Mouse (Mus musculus): ENCODE measurements at regions not wholly inside any gene's neighbourhood (a gene's known extent, or its start where the extent isn't known, plus 50 kb on each side); places are given as distances from the start of the nearest gene placed in this dataset.

- 81% methylated on average over 1 of the region's 1 CpGs for WGBS
These were observed 633.3 kb upstream of the Gm19410 start for GRCm38 (mm10) chr8:35132281-35132680.

GRCm38 (mm10) chr8:35135630-35136029 is 630.0 kb upstream of the Gm19410 start:
- WGBS, result 92% methylated on average over 7 of the region's 7 CpGs
- no peak for ATAC-seq (ENCODE audit: low FRiP score, low read depth)

More at GRCm38 (mm10) chr8:35132281-35132680, 633.3 kb upstream of the Gm19410 start:
- no peak overlapping the region for H3K4me3 ChIP-seq
- H3K36me3 ChIP-seq, result no peaks in the 10 kb centered on the region
- 0 out of 2 replicates have a peak, but pooled peaks cover 2% of the 10 kb centered on the region for H3K4me1 ChIP-seq (replicated peaks)
- H3K9ac ChIP-seq, result no peak overlapping the region
- no peaks in the 10 kb centered on the region for H3K27me3 ChIP-seq
- H3K4me2 ChIP-seq, result no peak overlapping the region
- H3K9me3 ChIP-seq, result no peaks in the 10 kb centered on the region
- no peak overlapping the region for H3K27ac ChIP-seq (replicated peaks)
- ATAC-seq (ENCODE audit: low FRiP score, low read depth), result no peak

GRCm38 (mm10) chr8:35136643-35137042 is 628.9 kb upstream of the Gm19410 start:
- no peaks in the 10 kb centered on the region for H3K27me3 ChIP-seq
- H3K4me2 ChIP-seq, result no peak overlapping the region
- no peak overlapping the region for H3K9ac ChIP-seq
- H3K36me3 ChIP-seq, result no peaks in the 10 kb centered on the region
- no peak for ATAC-seq (ENCODE audit: low FRiP score, low read depth)
- no peak overlapping the region for H3K27ac ChIP-seq (replicated peaks)
- no peaks in the 10 kb centered on the region for H3K4me1 ChIP-seq (replicated peaks)
- 85% methylated on average over 3 of the region's 3 CpGs for WGBS
- H3K9me3 ChIP-seq, result no peaks in the 10 kb centered on the region
- no peak overlapping the region for H3K4me3 ChIP-seq

More at GRCm38 (mm10) chr8:35135630-35136029, 630.0 kb upstream of the Gm19410 start:
- no peak overlapping the region for H3K9ac ChIP-seq
- 0 out of 2 replicates have a peak, but pooled peaks cover 2% of the 10 kb centered on the region for H3K4me1 ChIP-seq (replicated peaks)
- no peak overlapping the region for H3K4me2 ChIP-seq
- H3K27ac ChIP-seq (replicated peaks), result no peak overlapping the region
- no peaks in the 10 kb centered on the region for H3K27me3 ChIP-seq
- H3K36me3 ChIP-seq, result no peaks in the 10 kb centered on the region
- no peaks in the 10 kb centered on the region for H3K9me3 ChIP-seq
- no peak overlapping the region for H3K4me3 ChIP-seq

- no peaks in the 10 kb centered on the region for H3K9me3 ChIP-seq
- H3K36me3 ChIP-seq, result no peaks in the 10 kb centered on the region
- H3K4me1 ChIP-seq (replicated peaks), result no peaks in the 10 kb centered on the region
- no peaks in the 10 kb centered on the region for H3K27me3 ChIP-seq
- H3K4me2 ChIP-seq, result no peak overlapping the region
- ATAC-seq (ENCODE audit: low FRiP score, low read depth), result no peak
- H3K9ac ChIP-seq, result no peak overlapping the region
- 53% methylated on average over 1 of the region's 1 CpGs for WGBS
- H3K27ac ChIP-seq (replicated peaks), result no peak overlapping the region
- no peak overlapping the region for H3K4me3 ChIP-seq
These were observed 624.8 kb upstream of the Gm19410 start for GRCm38 (mm10) chr8:35140775-35141174.

- 31% methylated on average over 8 of the region's 8 CpGs for WGBS
- Histone ChIP-seq H3K27ac (replicated peaks) (no peak overlapping the region), H3K4me3 (no peak overlapping the region), H3K9me3 (no peaks in the 10 kb centered on the region), H3K36me3 (no peaks in the 10 kb centered on the region), H3K9ac (no peak overlapping the region), H3K27me3 (no peaks in the 10 kb centered on the region), H3K4me2 (no peak overlapping the region), H3K4me1 (replicated peaks) (no peaks in the 10 kb centered on the region)
- no peak for ATAC-seq (ENCODE audit: low FRiP score, low read depth)
These were observed 622.5 kb upstream of the Gm19410 start for GRCm38 (mm10) chr8:35143018-35143656.

DNA sequence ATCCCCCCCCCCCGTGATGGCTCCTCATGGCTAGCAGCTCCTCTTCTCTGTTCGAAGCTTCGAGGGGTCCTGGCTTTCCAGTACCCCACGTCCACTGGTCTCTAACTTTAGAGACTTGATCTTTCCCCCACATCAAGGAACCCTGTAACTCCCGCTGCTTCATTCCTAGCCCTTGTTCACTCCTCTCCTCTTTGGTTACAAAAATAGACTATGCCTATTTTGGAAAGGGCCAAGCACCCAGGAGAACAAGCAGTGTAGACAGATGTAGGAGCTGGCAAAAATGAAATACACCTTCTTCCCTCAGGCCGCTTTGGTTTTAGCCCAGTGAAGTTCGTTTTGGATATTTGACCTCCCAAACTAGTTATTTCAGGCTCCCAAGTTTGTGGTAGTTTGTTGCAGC is 621.9 kb upstream of the Gm19410 start:
- H3K4me3 ChIP-seq, result no peak overlapping the region
- H3K4me1 ChIP-seq (replicated peaks), result no peaks in the 10 kb centered on the region
- H3K9ac ChIP-seq, result no peak overlapping the region
- no peaks in the 10 kb centered on the region for H3K27me3 ChIP-seq
- H3K36me3 ChIP-seq, result no peaks in the 10 kb centered on the region
- 69% methylated on average over 7 of the region's 7 CpGs for WGBS
- H3K4me2 ChIP-seq, result no peak overlapping the region
- ATAC-seq (ENCODE audit: low FRiP score, low read depth), result no peak
- no peak overlapping the region for H3K27ac ChIP-seq (replicated peaks)
- no peaks in the 10 kb centered on the region for H3K9me3 ChIP-seq

DNA sequence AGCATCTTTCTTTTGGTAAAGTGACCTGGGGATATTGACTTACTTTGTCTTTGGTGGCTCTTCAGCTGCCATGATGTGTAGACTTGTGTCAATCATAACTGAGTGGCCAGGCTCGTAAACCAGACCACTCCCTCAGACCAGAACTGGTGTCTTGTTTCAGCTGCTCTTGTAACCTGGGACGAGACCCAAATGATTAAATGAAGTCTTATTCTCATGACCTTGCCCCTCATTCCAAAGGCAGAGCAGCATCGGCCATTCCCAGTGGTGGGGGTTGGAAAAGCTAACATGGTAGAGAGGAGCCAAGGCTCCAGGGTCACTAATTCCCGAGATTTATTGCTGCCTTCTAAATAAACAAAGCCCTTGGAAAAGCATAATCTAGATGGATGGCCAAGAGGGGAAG is 621.2 kb upstream of the Gm19410 start:
- H3K9me3 ChIP-seq, result no peaks in the 10 kb centered on the region
- 81% methylated on average over 4 of the region's 4 CpGs for WGBS
- ATAC-seq (ENCODE audit: low FRiP score, low read depth), result no peak
- H3K36me3 ChIP-seq, result no peaks in the 10 kb centered on the region
- no peak overlapping the region for H3K4me3 ChIP-seq
- H3K27me3 ChIP-seq, result no peaks in the 10 kb centered on the region
- no peak overlapping the region for H3K4me2 ChIP-seq
- no peaks in the 10 kb centered on the region for H3K4me1 ChIP-seq (replicated peaks)
- no peak overlapping the region for H3K27ac ChIP-seq (replicated peaks)
- H3K9ac ChIP-seq, result no peak overlapping the region

DNA sequence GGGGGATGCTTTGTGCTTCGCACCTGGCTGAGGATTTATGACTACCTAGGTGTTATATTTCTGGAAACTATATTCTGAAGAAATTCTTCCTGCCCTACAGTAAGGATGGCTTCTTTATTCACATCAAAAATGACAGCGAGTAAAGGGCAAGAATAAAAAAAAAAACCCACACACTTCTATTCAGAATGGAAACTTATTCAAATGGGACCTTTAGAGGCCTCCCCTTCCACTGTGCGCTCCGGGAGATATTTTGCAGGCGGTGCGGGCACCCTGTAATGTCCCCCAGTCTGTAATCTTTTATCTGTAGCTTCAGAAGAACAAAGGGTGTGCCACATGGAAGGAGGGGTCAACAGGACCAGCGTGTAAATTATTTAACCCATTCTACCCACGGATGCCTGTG is 618.1 kb upstream of the Gm19410 start:
- no peak overlapping the region for H3K4me2 ChIP-seq
- H3K4me3 ChIP-seq, result no peak overlapping the region
- no peaks in the 10 kb centered on the region for H3K9me3 ChIP-seq
- 75% methylated on average over 8 of the region's 8 CpGs for WGBS
- H3K27ac ChIP-seq (replicated peaks), result no peak overlapping the region
- H3K9ac ChIP-seq, result no peak overlapping the region
- no peaks in the 10 kb centered on the region for H3K36me3 ChIP-seq
- H3K27me3 ChIP-seq, result no peaks in the 10 kb centered on the region
- H3K4me1 ChIP-seq (replicated peaks), result no peaks in the 10 kb centered on the region
- ATAC-seq (ENCODE audit: low FRiP score, low read depth), result no peak

DNA sequence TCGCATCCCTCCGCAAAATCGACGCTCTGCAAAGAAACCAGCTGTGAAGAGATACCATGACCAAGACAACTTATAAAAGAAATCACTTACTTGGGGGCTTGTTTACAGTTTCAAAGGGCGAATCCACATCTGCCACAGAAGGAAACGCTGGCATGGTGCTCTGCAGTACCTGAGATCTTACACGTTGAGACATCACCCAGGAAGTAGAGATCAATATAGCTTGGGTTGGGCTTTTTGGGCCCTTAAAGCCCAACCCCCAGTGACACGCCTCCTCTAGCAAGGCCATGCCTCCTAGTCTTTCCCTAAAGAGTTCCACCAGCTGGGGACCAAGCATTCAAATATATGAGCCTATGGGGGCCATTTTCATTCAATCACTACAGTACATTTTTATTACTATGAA is 617.6 kb upstream of the Gm19410 start:
- no peak for ATAC-seq (ENCODE audit: low FRiP score, low read depth)

DNA sequence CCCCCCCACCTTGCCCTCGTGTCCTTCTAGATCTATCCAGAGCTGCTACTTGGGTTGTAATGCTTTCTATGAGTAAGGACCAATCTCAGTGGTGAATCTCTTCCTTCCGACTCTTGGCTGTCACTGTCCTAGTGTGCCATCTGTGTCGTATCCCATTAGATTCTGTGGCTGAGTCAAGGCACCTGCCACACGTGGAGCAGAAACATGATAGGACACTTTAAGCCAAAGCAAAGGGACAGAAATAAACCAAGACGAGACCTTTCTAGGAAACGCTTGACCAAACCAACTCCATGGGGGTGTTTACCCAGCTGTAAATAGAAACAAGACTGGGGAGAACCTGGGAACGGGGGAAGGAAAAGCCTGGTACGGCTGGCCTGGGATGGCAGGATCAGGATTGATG is 613.0 kb upstream of the Gm19410 start:
- Histone ChIP-seq H3K27ac (replicated peaks) (no peak overlapping the region), H3K9me3 (no peaks in the 10 kb centered on the region), H3K9ac (no peak overlapping the region), H3K4me3 (no peak overlapping the region), H3K27me3 (no peaks in the 10 kb centered on the region), H3K4me2 (no peak overlapping the region), H3K4me1 (replicated peaks) (no peaks in the 10 kb centered on the region), H3K36me3 (no peaks in the 10 kb centered on the region)
- no peak for ATAC-seq (ENCODE audit: low FRiP score, low read depth)
- WGBS, result 74% methylated on average over 8 of the region's 8 CpGs

More for the DNA sequence above, 617.6 kb upstream of the Gm19410 start:
- Histone ChIP-seq H3K9ac (no peak overlapping the region), H3K36me3 (no peaks in the 10 kb centered on the region), H3K27ac (replicated peaks) (no peak overlapping the region), H3K4me2 (no peak overlapping the region), H3K9me3 (no peaks in the 10 kb centered on the region), H3K27me3 (no peaks in the 10 kb centered on the region), H3K4me1 (replicated peaks) (no peaks in the 10 kb centered on the region), H3K4me3 (no peak overlapping the region)
- WGBS, result 87% methylated on average over 8 of the region's 8 CpGs

GRCm38 (mm10) chr8:35156272-35156671 is 609.3 kb upstream of the Gm19410 start:
- H3K36me3 ChIP-seq, result no peaks in the 10 kb centered on the region
- H3K27me3 ChIP-seq, result no peaks in the 10 kb centered on the region
- H3K4me3 ChIP-seq, result no peak overlapping the region
- WGBS, result 32% methylated on average over 5 of the region's 5 CpGs
- no peak overlapping the region for H3K9ac ChIP-seq
- H3K27ac ChIP-seq (replicated peaks), result no peak overlapping the region
- H3K9me3 ChIP-seq, result no peaks in the 10 kb centered on the region
- ATAC-seq (ENCODE audit: low FRiP score, low read depth), result no peak
- H3K4me1 ChIP-seq (replicated peaks), result no peaks in the 10 kb centered on the region
- no peak overlapping the region for H3K4me2 ChIP-seq

GRCm38 (mm10) chr8:35157711-35158110 is 607.9 kb upstream of the Gm19410 start:
- H3K27me3 ChIP-seq, result no peaks in the 10 kb centered on the region
- no peaks in the 10 kb centered on the region for H3K36me3 ChIP-seq
- ATAC-seq (ENCODE audit: low FRiP score, low read depth), result no peak
- H3K9me3 ChIP-seq, result no peaks in the 10 kb centered on the region
- WGBS, result 74% methylated on average over 6 of the region's 6 CpGs
- no peak overlapping the region for H3K9ac ChIP-seq
- no peaks in the 10 kb centered on the region for H3K4me1 ChIP-seq (replicated peaks)
- no peak overlapping the region for H3K4me2 ChIP-seq
- no peak overlapping the region for H3K4me3 ChIP-seq
- H3K27ac ChIP-seq (replicated peaks), result no peak overlapping the region

DNA sequence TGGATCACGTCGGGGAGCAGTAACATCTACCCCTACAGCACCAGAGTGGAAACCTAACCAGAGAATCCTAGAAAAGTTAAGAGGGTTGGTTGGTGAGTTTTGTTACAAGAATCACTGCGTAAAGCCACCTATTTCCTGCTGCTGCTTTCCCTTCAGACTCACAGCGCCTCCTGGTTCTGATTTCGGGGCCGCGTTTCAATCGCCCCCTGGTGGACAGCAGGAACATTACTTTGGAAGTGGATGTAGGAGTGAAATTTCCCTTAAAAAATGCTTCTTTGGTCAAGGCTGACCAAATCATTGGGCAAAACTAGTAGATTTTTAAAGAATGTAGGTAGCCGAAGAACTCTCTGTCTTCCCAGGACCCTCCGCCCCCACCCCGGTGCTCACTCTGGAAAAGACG is 606.3 kb upstream of the Gm19410 start:
- Histone ChIP-seq H3K4me1 (replicated peaks) (no peaks in the 10 kb centered on the region), H3K27me3 (no peaks in the 10 kb centered on the region), H3K9me3 (no peaks in the 10 kb centered on the region), H3K27ac (replicated peaks) (no peak overlapping the region), H3K4me3 (no peak overlapping the region), H3K9ac (no peak overlapping the region), H3K4me2 (peak overlapping the region; percentile 22; the same call in 1 of the 2 replicates), H3K36me3 (no peaks in the 10 kb centered on the region)
- ATAC-seq (ENCODE audit: low FRiP score, low read depth), result no peak
- WGBS, result 26% methylated on average over 12 of the region's 12 CpGs
